Mouse (Mus musculus) liver, postnatal 0 days (tissue): ENCODE results near the gene Sco1.

Experiments
- CTCF ChIP-seq: sonication (generic); IDR thresholded peaks from 2 replicates; pipeline ENCODE4 v1.5.1; 2016; ENCODE audit warnings: antibody characterized with exemption, low read depth
- EP300 ChIP-seq: IDR thresholded peaks from 2 replicates; pipeline ENCODE4 v1.6.1; 2016; ENCODE audit warnings: antibody characterized with exemption, low read depth, mild to moderate bottlenecking

- TF ChIP-seq CTCF: no peak
- TF ChIP-seq EP300: no peak
Measured at GRCm38 (mm10) chr11:67048496-67048895, 4.0 kb upstream of the Sco1 start.
